Mouse (Mus musculus): ENCODE results near the gene Il23a. TPM values are rescaled to one million over a fixed set of nuclear protein-coding genes. Genes with fewer than 3 reads are reported as not detected.
"Not testable (repeated sequence)": the region's sequence is repeated elsewhere in the genome, so short reads cannot be mapped to it uniquely, and the experiment has no call there.

Gene Il23a
- polyA plus RNA-seq, 1 experiment from 2014 or later, result not detected

DNA sequence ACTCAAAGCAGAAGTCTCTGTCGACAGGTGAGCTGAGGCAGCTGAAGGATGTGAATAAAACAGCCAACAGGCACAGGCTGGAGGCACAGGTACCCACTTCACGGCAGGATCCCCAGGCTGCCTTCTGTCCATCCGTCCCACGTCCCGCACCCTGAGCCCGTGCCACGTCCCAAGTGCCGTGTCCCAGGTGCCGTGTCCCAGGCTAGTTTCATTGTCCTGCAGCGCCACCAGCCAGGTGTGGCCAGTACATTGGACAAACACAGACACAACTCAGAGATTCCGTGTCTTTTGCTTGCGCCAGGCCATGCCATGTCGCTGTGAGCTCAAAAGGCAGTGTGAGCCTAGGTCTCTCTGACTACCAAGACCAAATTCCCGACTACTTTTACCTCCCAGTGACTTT lies 16.9 kb downstream of the Il23a start:
- Histone ChIP-seq H3K27ac (replicated peaks) (no peak overlapping the region), H3K4me2 (no peak overlapping the region)
- 88% methylated on average over 14 of the region's 14 CpGs for WGBS (ENCODE audit: insufficient replicate concordance)

GRCm38 (mm10) chr10:128280943-128281342 lies 17.6 kb downstream of the Il23a start:
- no peaks in the 10 kb centered on the region for H3K27me3 ChIP-seq
- no peaks in the 10 kb centered on the region for H3K9me3 ChIP-seq (replicated peaks)
- peaks cover 81% of the 10 kb centered on the region for H3K36me3 ChIP-seq (replicated peaks)
- H3K4me2 ChIP-seq, result no peak overlapping the region
- no peak overlapping the region for H3K4me3 ChIP-seq (replicated peaks)
- H3K4me1 ChIP-seq (replicated peaks), result 0 out of 2 replicates have a peak, but pooled peaks cover 3% of the 10 kb centered on the region
- WGBS (ENCODE audit: insufficient replicate concordance), result 72% methylated on average over 6 of the region's 6 CpGs
- ATAC-seq (ENCODE audit: insufficient read depth), result no peak
- H3K27ac ChIP-seq (replicated peaks), result no peak overlapping the region
- H3K9ac ChIP-seq, result no peak overlapping the region

More for the DNA sequence above, 16.9 kb downstream of the Il23a start:
- 0 out of 2 replicates have a peak, but pooled peaks cover 3% of the 10 kb centered on the region for H3K4me1 ChIP-seq (replicated peaks)
- ATAC-seq (ENCODE audit: insufficient read depth), result no peak
- no peak overlapping the region for H3K9ac ChIP-seq
- no peak overlapping the region for H3K4me3 ChIP-seq (replicated peaks)
- peaks cover 81% of the 10 kb centered on the region for H3K36me3 ChIP-seq (replicated peaks)
- no peaks in the 10 kb centered on the region for H3K27me3 ChIP-seq
- H3K9me3 ChIP-seq (replicated peaks), result no peaks in the 10 kb centered on the region

GRCm38 (mm10) chr10:128278158-128278557 lies 20.4 kb downstream of the Il23a start:
- WGBS (ENCODE audit: insufficient replicate concordance), result 76% methylated on average over 6 of the region's 6 CpGs
- Histone ChIP-seq H3K4me3 (replicated peaks) (no peak overlapping the region), H3K4me2 (no peak overlapping the region), H3K9me3 (replicated peaks) (no peaks in the 10 kb centered on the region), H3K27ac (replicated peaks) (no peak overlapping the region), H3K4me1 (replicated peaks) (no peaks in the 10 kb centered on the region), H3K27me3 (no peaks in the 10 kb centered on the region), H3K36me3 (replicated peaks) (peaks cover 58% of the 10 kb centered on the region), H3K9ac (no peak overlapping the region)
- no peak for ATAC-seq (ENCODE audit: insufficient read depth)

GRCm38 (mm10) chr10:128275374-128275773 lies 23.2 kb downstream of the Il23a start:
- Histone ChIP-seq H3K4me1 (replicated peaks) (peaks cover 20% of the 10 kb centered on the region), H3K36me3 (replicated peaks) (peaks cover 32% of the 10 kb centered on the region)
- 88% methylated on average over 1 of the region's 1 CpGs for WGBS (ENCODE audit: insufficient replicate concordance)
- not testable (repeated sequence) for ATAC-seq (ENCODE audit: insufficient read depth); H3K4me3 ChIP-seq (replicated peaks); H3K4me2 ChIP-seq; H3K27me3 ChIP-seq; H3K27ac ChIP-seq (replicated peaks); H3K9ac ChIP-seq; H3K9me3 ChIP-seq (replicated peaks)

GRCm38 (mm10) chr10:128272819-128273439 lies 25.6 kb downstream of the Il23a start:
- peaks cover 14% of the 10 kb centered on the region; the same call in 1 of the 2 replicates for H3K36me3 ChIP-seq (replicated peaks)
- not testable (repeated sequence) for H3K27me3 ChIP-seq; H3K27ac ChIP-seq (replicated peaks); H3K9ac ChIP-seq; H3K4me2 ChIP-seq; H3K4me3 ChIP-seq (replicated peaks); ATAC-seq (ENCODE audit: insufficient read depth); H3K9me3 ChIP-seq (replicated peaks)
- WGBS (ENCODE audit: insufficient replicate concordance), result 61% methylated on average over 6 of the region's 7 CpGs
- H3K4me1 ChIP-seq (replicated peaks), result peaks cover 28% of the 10 kb centered on the region

- H3K27ac ChIP-seq (replicated peaks), result no peak overlapping the region
- H3K4me3 ChIP-seq (replicated peaks), result peak overlapping the region; percentile 79; the same call in 1 of the 2 replicates
- 65% methylated on average over 2 of the region's 2 CpGs for WGBS (ENCODE audit: insufficient replicate concordance)
- no peaks in the 10 kb centered on the region for H3K27me3 ChIP-seq
- no peak overlapping the region for H3K9ac ChIP-seq
- peaks cover 28% of the 10 kb centered on the region for H3K4me1 ChIP-seq (replicated peaks)
- H3K36me3 ChIP-seq (replicated peaks), result 0 out of 2 replicates have a peak, but pooled peaks cover 9% of the 10 kb centered on the region
- H3K9me3 ChIP-seq (replicated peaks), result no peaks in the 10 kb centered on the region
- no peak for ATAC-seq (ENCODE audit: insufficient read depth)
- H3K4me2 ChIP-seq, result peak overlapping the region; percentile 83
Measured at GRCm38 (mm10) chr10:128271883-128272282, 26.7 kb downstream of the Il23a start.

DNA sequence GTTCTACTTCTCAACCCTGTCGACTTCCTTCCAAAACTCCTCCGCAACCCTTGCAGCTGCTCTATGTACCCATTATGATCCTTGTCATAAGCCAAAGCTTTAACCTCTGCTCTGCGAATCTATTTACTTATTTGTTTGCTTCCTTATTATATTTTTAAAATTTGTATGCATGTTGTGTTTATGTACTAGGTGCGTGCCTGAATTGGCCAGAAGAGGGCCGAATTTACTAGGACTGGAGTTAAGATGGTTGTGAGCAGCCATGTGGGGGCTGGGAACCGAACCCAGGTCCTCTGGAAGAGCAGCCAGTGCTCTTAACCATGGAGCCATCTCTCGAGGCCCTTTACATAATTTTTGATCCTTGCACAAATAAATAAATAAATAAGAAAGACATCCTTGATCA lies 27.7 kb downstream of the Il23a start:
- H3K36me3 ChIP-seq (replicated peaks), result no peaks in the 10 kb centered on the region
- H3K9me3 ChIP-seq (replicated peaks), result no peaks in the 10 kb centered on the region
- H3K4me3 ChIP-seq (replicated peaks), result peak overlapping the region; percentile 79
- H3K4me2 ChIP-seq, result peak overlapping the region; percentile 83
- ATAC-seq (ENCODE audit: insufficient read depth), result no peak
- peak overlapping the region; percentile 78 for H3K9ac ChIP-seq
- no peaks in the 10 kb centered on the region for H3K27me3 ChIP-seq
- H3K27ac ChIP-seq (replicated peaks), result peak overlapping the region; percentile 75
- 31% methylated on average over 7 of the region's 7 CpGs for WGBS (ENCODE audit: insufficient replicate concordance)
- peaks cover 28% of the 10 kb centered on the region for H3K4me1 ChIP-seq (replicated peaks)

DNA sequence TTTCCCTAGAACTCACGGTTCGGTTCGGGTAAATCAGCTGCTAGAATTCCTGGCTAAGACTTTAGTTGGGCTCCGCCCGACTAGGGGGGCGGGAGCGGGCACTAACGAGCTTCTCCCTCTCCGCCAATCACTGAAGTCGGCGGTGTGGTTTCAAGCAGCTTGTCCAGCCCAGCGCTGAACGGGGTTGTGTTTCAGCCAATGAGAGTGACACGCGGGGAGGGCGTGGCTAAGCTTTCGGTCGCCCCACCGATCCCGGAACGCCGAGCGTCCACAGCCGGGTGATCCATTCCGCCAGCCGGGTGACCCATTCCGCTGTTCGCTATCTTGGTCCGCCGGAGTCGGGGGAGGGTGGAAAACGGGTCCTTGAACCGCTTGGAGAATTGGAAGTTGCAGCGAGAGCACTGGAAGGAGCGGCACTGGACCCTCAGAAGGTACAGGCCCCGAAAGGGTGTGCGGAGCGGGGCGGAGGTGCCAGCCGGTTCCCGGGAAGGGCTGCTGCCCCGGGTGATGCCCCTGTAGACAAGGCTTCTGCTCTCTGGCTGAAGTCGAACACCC lies 28.2 kb downstream of the Il23a start, which contains the start of gene Stat2:
Stat2 (plus strand) TSS at position 273 of the 555 bp plus-strand sequence.
- no peaks in the 10 kb centered on the region for H3K27me3 ChIP-seq
- H3K4me3 ChIP-seq (replicated peaks), result peak within 1 kb of the TSS; percentile 79
- H3K9ac ChIP-seq, result peak within 1 kb of the TSS; percentile 78
- peak; percentile 97 for ATAC-seq (ENCODE audit: insufficient read depth)
- WGBS (ENCODE audit: insufficient replicate concordance), result under 1% methylated on average over 43 of the region's 43 CpGs
- H3K4me1 ChIP-seq (replicated peaks), result peaks cover 28% of the 10 kb centered on the region
- H3K27ac ChIP-seq (replicated peaks), result peak within 1 kb of the TSS; percentile 75
- H3K9me3 ChIP-seq (replicated peaks), result no peaks in the 10 kb centered on the region
- no peaks in the 10 kb centered on the region for H3K36me3 ChIP-seq (replicated peaks)
- H3K4me2 ChIP-seq, result peak within 1 kb of the TSS; percentile 83

- Histone ChIP-seq H3K9me3 (replicated peaks) (no peaks in the 10 kb centered on the region), H3K27me3 (no peaks in the 10 kb centered on the region), H3K4me2 (peak overlapping the region; percentile 83), H3K27ac (replicated peaks) (peak overlapping the region; percentile 73), H3K9ac (peak overlapping the region; percentile 59; the same call in 1 of the 2 replicates), H3K36me3 (replicated peaks) (no peaks in the 10 kb centered on the region), H3K4me1 (replicated peaks) (peaks cover 28% of the 10 kb centered on the region), H3K4me3 (replicated peaks) (peak overlapping the region; percentile 79)
- WGBS (ENCODE audit: insufficient replicate concordance), result 79% methylated on average over 16 of the region's 16 CpGs
- ATAC-seq (ENCODE audit: insufficient read depth), result no peak
Measured at GRCm38 (mm10) chr10:128269206-128269910, 29.2 kb downstream of the Il23a start.

DNA sequence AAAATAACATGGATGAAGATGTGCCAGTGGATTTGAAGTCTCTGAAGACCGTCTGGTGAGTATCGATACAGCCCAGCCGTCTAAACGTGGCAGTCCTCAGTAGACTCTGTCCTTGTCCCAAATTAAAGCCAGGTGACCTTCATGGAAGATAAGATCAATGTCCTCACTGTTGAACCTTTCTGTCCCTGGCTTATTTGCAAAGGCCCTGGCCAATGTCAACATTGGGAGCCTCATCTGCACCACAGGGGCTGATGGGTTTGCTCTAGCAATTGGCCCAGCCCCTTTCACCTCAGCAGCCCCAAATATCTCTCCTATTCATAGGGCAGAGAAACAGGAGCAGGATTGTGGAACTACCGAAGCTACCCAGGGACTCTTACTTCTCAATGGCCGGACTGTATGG lies 30.2 kb downstream of the Il23a start, which contains the start of gene Apof:
Apof (plus strand) TSS at position 301 of the 400 bp plus-strand sequence.
- peak within 1 kb of the TSS; percentile 83 for H3K4me2 ChIP-seq
- H3K9me3 ChIP-seq (replicated peaks), result no peaks in the 10 kb centered on the region
- H3K4me1 ChIP-seq (replicated peaks), result peaks cover 28% of the 10 kb centered on the region
- no peak within 1 kb of the TSS for H3K9ac ChIP-seq
- peak within 1 kb of the TSS; percentile 48 for H3K27ac ChIP-seq (replicated peaks)
- no peaks in the 10 kb centered on the region for H3K36me3 ChIP-seq (replicated peaks)
- no peaks in the 10 kb centered on the region for H3K27me3 ChIP-seq
- H3K4me3 ChIP-seq (replicated peaks), result peak within 1 kb of the TSS; percentile 79
- WGBS (ENCODE audit: insufficient replicate concordance), result 70% methylated on average over 6 of the region's 6 CpGs
- peak; percentile 17 for ATAC-seq (ENCODE audit: insufficient read depth)

Measured in liver, embryonic 15.5 days (tissue).